Mouse (Mus musculus) E14TG2a.4 (cell line): ENCODE data around the gene Tcp11.

Experiments used
- H3K27me3 ChIP-seq: 2 replicates; pipeline ENCODE4 v1.6.1; 2014; ENCODE audit warnings: low read length, control low read depth; ENCODE audit not compliant: insufficient read depth
- H3K36me3 ChIP-seq: 2 replicates; pipeline ENCODE4 v1.6.1; 2014; ENCODE audit warnings: low read length, control low read depth; ENCODE audit not compliant: insufficient read depth
- H3K4me1 ChIP-seq: replicated peaks from 2 replicates; pipeline ENCODE4 v1.6.1; 2014; ENCODE audit warnings: low read depth, low read length, control low read depth
- H3K4me3 ChIP-seq: replicated peaks from 2 replicates; pipeline ENCODE4 v1.5.1; 2014; ENCODE audit warnings: mild to moderate bottlenecking, low read length
- H3K9me3 ChIP-seq: 2 replicates; pipeline ENCODE4 v1.6.1; 2014; ENCODE audit warnings: low read length, control low read depth
- CTCF ChIP-seq: conservative IDR thresholded peaks from 2 replicates; pipeline ENCODE4 v1.5.1; 2014; ENCODE audit warnings: low read length
- NANOG ChIP-seq: IDR thresholded peaks from 2 replicates; pipeline ENCODE4 v1.6.1; 2014; ENCODE audit warnings: borderline replicate concordance, low read length, mixed read lengths
- POU5F1 ChIP-seq: IDR thresholded peaks from 2 replicates; pipeline ENCODE4 v1.6.1; 2014; ENCODE audit warnings: low read length, borderline replicate concordance

Tcp11 gene

GRCm38 (mm10) chr17:28062710-28063109 lies 17.7 kb downstream of the Tcp11 start:
- H3K4me3 ChIP-seq: no peak overlapping the region
- H3K27me3 ChIP-seq: no peaks in the 10 kb centered on the region
- no peaks in the 10 kb centered on the region for H3K9me3 ChIP-seq
- peaks cover 60% of the 10 kb centered on the region for H3K4me1 ChIP-seq
- H3K36me3 ChIP-seq: peaks cover 42% of the 10 kb centered on the region
- TF ChIP-seq POU5F1 (no peak), NANOG (no peak), CTCF (no peak)

GRCm38 (mm10) chr17:28061472-28061871 lies 19.0 kb downstream of the Tcp11 start:
- Histone ChIP-seq H3K4me1 (peaks cover 58% of the 10 kb centered on the region), H3K4me3 (peak overlapping the region; percentile 50), H3K27me3 (no peaks in the 10 kb centered on the region), H3K36me3 (peaks cover 48% of the 10 kb centered on the region), H3K9me3 (no peaks in the 10 kb centered on the region)
- TF ChIP-seq CTCF (peak; percentile 39; the same call in 1 of the 2 replicates), POU5F1 (no peak), NANOG (no peak)

GRCm38 (mm10) chr17:28060681-28061080 lies 19.8 kb downstream of the Tcp11 start:
- TF ChIP-seq CTCF: no peak
- TF ChIP-seq NANOG: no peak
- no peak for TF ChIP-seq POU5F1
- Histone ChIP-seq H3K4me3 (0 out of 2 replicates have a peak overlapping the region, but pooled peaks have one; percentile 32), H3K9me3 (no peaks in the 10 kb centered on the region), H3K36me3 (peaks cover 51% of the 10 kb centered on the region), H3K27me3 (no peaks in the 10 kb centered on the region), H3K4me1 (peaks cover 59% of the 10 kb centered on the region)

DNA sequence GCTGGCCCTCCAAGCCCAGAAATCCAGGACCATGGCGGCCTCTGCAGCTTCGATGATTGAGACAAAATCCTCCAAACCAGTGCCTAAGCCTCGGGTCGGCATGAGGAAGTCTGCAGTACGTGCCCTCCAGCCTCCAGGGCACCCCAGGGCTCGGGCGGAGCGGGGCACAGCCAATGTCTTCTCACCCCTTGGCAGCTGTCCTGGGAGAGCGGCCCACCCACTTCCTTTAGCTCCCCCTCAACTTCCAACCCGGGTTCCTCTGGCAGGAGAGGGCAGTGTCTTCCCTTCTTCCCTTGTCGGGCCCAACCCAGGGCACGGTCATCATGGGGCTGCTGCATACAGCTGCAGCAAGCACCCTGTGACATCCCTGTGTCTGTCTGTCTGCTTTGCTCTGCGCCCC lies 22.1 kb downstream of the Tcp11 start:
- H3K36me3 ChIP-seq: peaks cover 72% of the 10 kb centered on the region
- no peaks in the 10 kb centered on the region for H3K27me3 ChIP-seq
- H3K4me3 ChIP-seq: peak overlapping the region; percentile 29; the same call in 1 of the 2 replicates
- TF ChIP-seq CTCF (no peak), POU5F1 (no peak), NANOG (no peak)
- peaks cover 59% of the 10 kb centered on the region for H3K4me1 ChIP-seq
- H3K9me3 ChIP-seq: no peaks in the 10 kb centered on the region

- H3K4me3 ChIP-seq: peak overlapping the region; percentile 26; the same call in 1 of the 2 replicates
- peaks cover 45% of the 10 kb centered on the region for H3K4me1 ChIP-seq
- H3K27me3 ChIP-seq: no peaks in the 10 kb centered on the region
- peaks cover 64% of the 10 kb centered on the region for H3K36me3 ChIP-seq
- H3K9me3 ChIP-seq: no peaks in the 10 kb centered on the region
- TF ChIP-seq POU5F1 (no peak), NANOG (no peak), CTCF (no peak)
Observed at GRCm38 (mm10) chr17:28052293-28052863, 28.1 kb downstream of the Tcp11 start.

- Histone ChIP-seq H3K4me1 (peaks cover 42% of the 10 kb centered on the region), H3K27me3 (no peaks in the 10 kb centered on the region), H3K9me3 (no peaks in the 10 kb centered on the region), H3K4me3 (no peak overlapping the region), H3K36me3 (peaks cover 64% of the 10 kb centered on the region)
- TF ChIP-seq POU5F1 (no peak), NANOG (no peak), CTCF (no peak)
Observed at GRCm38 (mm10) chr17:28050210-28050609, 30.2 kb downstream of the Tcp11 start.

GRCm38 (mm10) chr17:28048425-28048824 lies 32.0 kb downstream of the Tcp11 start:
- Histone ChIP-seq H3K9me3 (no peaks in the 10 kb centered on the region), H3K4me1 (peaks cover 42% of the 10 kb centered on the region), H3K36me3 (peaks cover 59% of the 10 kb centered on the region), H3K27me3 (0 out of 2 replicates have a peak, but pooled peaks cover 5% of the 10 kb centered on the region), H3K4me3 (no peak overlapping the region)
- TF ChIP-seq CTCF (peak; percentile 86), NANOG (no peak)

- peaks cover 59% of the 10 kb centered on the region for H3K36me3 ChIP-seq
- TF ChIP-seq CTCF (no peak), POU5F1 (no peak), NANOG (no peak)
- H3K9me3 ChIP-seq: no peaks in the 10 kb centered on the region
- H3K4me1 ChIP-seq: peaks cover 44% of the 10 kb centered on the region
- H3K4me3 ChIP-seq: no peak overlapping the region
- H3K27me3 ChIP-seq: peaks cover 14% of the 10 kb centered on the region
Observed at GRCm38 (mm10) chr17:28047520-28047919, 32.9 kb downstream of the Tcp11 start.

GRCm38 (mm10) chr17:28047017-28047416 lies 33.4 kb downstream of the Tcp11 start:
- Histone ChIP-seq H3K9me3 (no peaks in the 10 kb centered on the region), H3K4me1 (peaks cover 44% of the 10 kb centered on the region), H3K4me3 (no peak overlapping the region), H3K27me3 (peaks cover 19% of the 10 kb centered on the region), H3K36me3 (peaks cover 57% of the 10 kb centered on the region)
- no peak for TF ChIP-seq CTCF
- TF ChIP-seq POU5F1: no peak
- TF ChIP-seq NANOG: no peak
